In genomic region chr6:53572979-53573710, GRCm38 (mm10) we compare ENCODE assay signal across 9 mouse cellular contexts.
DNase-seq lines count a peak whose midpoint lies in the region; ATAC-seq and TF ChIP-seq lines count a peak whose summit lies in the region.
"Had no signal": no experiment of that assay in that cellular context is flagged by ENCODE, and none has a peak within 500 bp of the region (broad histone marks: within the 10 kb centered on the region; RNA-seq: fewer than 3 reads in every experiment).

No protein-coding gene starts in this region.

- peak overlapping the region; percentile 59 for H3ac ChIP-seq in C2C12 (ENCODE audit: control insufficient read depth, insufficient read length, low read depth)

- ATAC-seq in forebrain, embryonic 15.5 days (replicated peaks): peak; percentile 93
- peak; percentile 97 for ATAC-seq in heart, postnatal 0 days (ENCODE audit: insufficient read depth, low read depth)
- ATAC-seq in liver, embryonic 14.5 days (ENCODE audit: insufficient read depth): no peak

- H3K79me2 ChIP-seq in C2C12 (ENCODE audit: control insufficient read depth, insufficient read depth): peaks cover 24% of the 10 kb centered on the region

- no peak for TF ChIP-seq CTCF in C2C12 (IDR thresholded peaks at IDR 0.05; ENCODE audit: control insufficient read depth, insufficient read depth, insufficient read length)
- TF ChIP-seq CTCF in heart, postnatal 0 days (IDR thresholded peaks at IDR 0.05; ENCODE audit: low read depth): no peak
- no peak for TF ChIP-seq CTCF in liver, embryonic 14.5 days (IDR thresholded peaks at IDR 0.05; ENCODE audit: low read depth)

- H3K9ac ChIP-seq in forebrain, embryonic 15.5 days (replicated peaks): peak overlapping the region; percentile 31
- H3K9ac ChIP-seq in heart, postnatal 0 days (replicated peaks; ENCODE audit: low read depth, low read length): peak overlapping the region; percentile 65
- H3K9ac ChIP-seq in liver, embryonic 14.5 days (replicated peaks): no peak overlapping the region

- H3K4me3 ChIP-seq in C2C12 (ENCODE audit: insufficient read depth, poor library complexity, severe bottlenecking): peak overlapping the region; percentile 37
- peak overlapping the region; percentile 35 for H3K4me3 ChIP-seq in forebrain, embryonic 15.5 days
- H3K4me3 ChIP-seq in heart, postnatal 0 days (ENCODE audit: low read depth, low read length): peak overlapping the region; percentile 65
- no peak overlapping the region for H3K4me3 ChIP-seq in liver, embryonic 14.5 days (ENCODE audit: insufficient read depth in 1 of 2, low read depth in 2 of 2, low read length in 2 of 2)

- no peaks in the 10 kb centered on the region for H3K27me3 ChIP-seq in C2C12 (ENCODE audit: control insufficient read depth, insufficient read depth, insufficient read length)
- H3K27me3 ChIP-seq in forebrain, embryonic 15.5 days: no peaks in the 10 kb centered on the region
- no peaks in the 10 kb centered on the region for H3K27me3 ChIP-seq in heart, postnatal 0 days (ENCODE audit: control insufficient read depth, insufficient read depth, low read length)
- no peaks in the 10 kb centered on the region for H3K27me3 ChIP-seq in liver, embryonic 14.5 days (ENCODE audit: control insufficient read depth, insufficient read depth, low read length)

- peaks cover 50% of the 10 kb centered on the region for H3K4me1 ChIP-seq in forebrain, embryonic 15.5 days
- H3K4me1 ChIP-seq in heart, postnatal 0 days (ENCODE audit: control insufficient read depth, insufficient read depth): peaks cover 19% of the 10 kb centered on the region
- H3K4me1 ChIP-seq in liver, embryonic 14.5 days (replicated peaks; ENCODE audit: control insufficient read depth in 2 of 2, insufficient read depth in 2 of 2, low read length in 1 of 2): 0 out of 4 replicates have a peak, but pooled peaks cover 0 to 2% of the 10 kb centered on the region in 2 experiments

- DNase-seq in cerebellum, adult 11-12 months: peak; percentile 94
- peak; percentile 98 for DNase-seq in heart, postnatal 0 days (ENCODE audit: low spot score)
- peak; percentile 73 to 82 for DNase-seq in kidney, postnatal 4 days
- peak in 2 of 3 experiments; percentile 7 to 37 for DNase-seq in liver, embryonic 14.5 days (ENCODE audit: low read depth in 3 of 3, low spot score in 3 of 3)
- peak; percentile 31 for DNase-seq in natural killer cell, adult 2 months (ENCODE audit: low spot score in 2 of 2)
- peak; percentile 81 for DNase-seq in testis, postnatal 14 days (ENCODE audit: low spot score)

- H3K79me3 ChIP-seq in C2C12 (ENCODE audit: low read depth): no peaks in the 10 kb centered on the region

- no peaks in the 10 kb centered on the region for H3K36me3 ChIP-seq in C2C12 (ENCODE audit: control insufficient read depth, insufficient read depth)
- H3K36me3 ChIP-seq in forebrain, embryonic 15.5 days: no peaks in the 10 kb centered on the region
- no peaks in the 10 kb centered on the region for H3K36me3 ChIP-seq in heart, postnatal 0 days (replicated peaks; ENCODE audit: control insufficient read depth, insufficient read depth, low read length)
- no peaks in the 10 kb centered on the region for H3K36me3 ChIP-seq in liver, embryonic 14.5 days (replicated peaks; ENCODE audit: control insufficient read depth, insufficient read depth, low read depth)
- H3K36me3 ChIP-seq: G1E had no signal

- WGBS in forebrain, embryonic 15.5 days: 1% methylated on average over 15 of the region's 16 CpGs
- WGBS in heart, postnatal 0 days: 2% methylated on average over 15 of the region's 16 CpGs
- WGBS in liver, embryonic 14.5 days (ENCODE audit: insufficient replicate concordance): 5% methylated on average over 15 of the region's 16 CpGs

- H3K9me3 ChIP-seq in forebrain, embryonic 15.5 days: no peaks in the 10 kb centered on the region
- no peaks in the 10 kb centered on the region for H3K9me3 ChIP-seq in heart, postnatal 0 days (replicated peaks; ENCODE audit: control insufficient read depth, low read length)
- no peaks in the 10 kb centered on the region for H3K9me3 ChIP-seq in liver, embryonic 14.5 days (ENCODE audit: control insufficient read depth, low read length)

- peak overlapping the region; percentile 84 for H3K27ac ChIP-seq in forebrain, embryonic 15.5 days (replicated peaks)
- H3K27ac ChIP-seq in heart, postnatal 0 days (ENCODE audit: low read depth): peak overlapping the region; percentile 85
- H3K27ac ChIP-seq in liver, embryonic 14.5 days: no peak overlapping the region

- peak overlapping the region; percentile 60 for H3K4me2 ChIP-seq in forebrain, embryonic 15.5 days (replicated peaks)
- peak overlapping the region; percentile 65 for H3K4me2 ChIP-seq in heart, postnatal 0 days (ENCODE audit: low read depth, low read length)
- peak overlapping the region; percentile 31 for H3K4me2 ChIP-seq in liver, embryonic 14.5 days (ENCODE audit: low read depth)

- no peak; the same call in 1 of the 2 replicates for TF ChIP-seq EP300 in heart, postnatal 0 days (IDR thresholded peaks at IDR 0.05; ENCODE audit: low read depth)
- no peak for TF ChIP-seq EP300 in liver, embryonic 14.5 days (IDR thresholded peaks at IDR 0.05; ENCODE audit: low read depth)

TF ChIP-seq in C2C12, 6 proteins besides CTCF, POLR2A, EP300 and RAD21:
- TF ChIP-seq FOSL1 (IDR thresholded peaks at IDR 0.05; ENCODE audit: insufficient read depth, low read length, poor library complexity, severe bottlenecking): peak; percentile 69
- TF ChIP-seq MAX (IDR thresholded peaks at IDR 0.05): no peak
- TF ChIP-seq MYOG (IDR thresholded peaks at IDR 0.05; ENCODE audit: control insufficient read depth, extremely low read depth, insufficient read length): no peak
- TF ChIP-seq CEBPB (IDR thresholded peaks at IDR 0.05; ENCODE audit: low read depth): peak; percentile 67

Comparison
In these comparisons a context has a peak if more than half of its experiments do, and no peak if none do; other contexts are left out.
1. H3K4me3 ChIP-seq: peak in C2C12 (single experiment), forebrain, embryonic 15.5 days (single experiment) and heart, postnatal 0 days (single experiment); none in liver, embryonic 14.5 days (0 of 2).
2. DNase-seq: peak in every context shown above with its lines; median percentile 98 in heart, postnatal 0 days; 94 in cerebellum, adult 11-12 months; 81 in testis, postnatal 14 days; 78 in kidney, postnatal 4 days; 31 in natural killer cell, adult 2 months; 22 in liver, embryonic 14.5 days.
3. Peak in every context shown above with its lines, with median percentiles within 50 percentile points of each other: H3K4me2 ChIP-seq.